Mouse (Mus musculus): ENCODE results near the gene Gm10715.
"Not testable (repeated sequence)": the region's sequence is repeated elsewhere in the genome, so short reads cannot be mapped to it uniquely, and the experiment has no call there.

Gene Gm10715

DNA sequence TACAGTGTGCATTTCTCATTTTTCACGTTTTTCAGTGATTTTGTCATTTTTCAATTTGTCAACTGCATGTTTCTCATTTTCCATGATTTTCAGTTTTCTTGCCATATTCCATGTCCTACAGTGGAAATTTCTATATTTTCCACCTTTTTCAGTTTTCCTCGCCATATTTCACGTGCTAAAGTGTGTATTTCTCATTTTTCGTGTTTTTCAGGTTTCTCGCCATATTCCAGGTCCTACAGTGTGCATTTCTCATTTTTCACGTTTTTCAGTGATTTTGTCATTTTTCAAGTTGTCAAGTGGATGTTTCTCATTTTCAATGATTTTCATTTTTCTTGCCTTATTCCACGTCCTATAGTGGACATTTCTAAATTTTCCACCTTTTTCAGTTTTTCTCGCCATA lies at the start of gene Gm10715:
Gm10715 (plus strand) TSS at position 301 of the 400 bp plus-strand sequence.
- DNase-seq (ENCODE audit: low read depth): not testable (repeated sequence)

DNA sequence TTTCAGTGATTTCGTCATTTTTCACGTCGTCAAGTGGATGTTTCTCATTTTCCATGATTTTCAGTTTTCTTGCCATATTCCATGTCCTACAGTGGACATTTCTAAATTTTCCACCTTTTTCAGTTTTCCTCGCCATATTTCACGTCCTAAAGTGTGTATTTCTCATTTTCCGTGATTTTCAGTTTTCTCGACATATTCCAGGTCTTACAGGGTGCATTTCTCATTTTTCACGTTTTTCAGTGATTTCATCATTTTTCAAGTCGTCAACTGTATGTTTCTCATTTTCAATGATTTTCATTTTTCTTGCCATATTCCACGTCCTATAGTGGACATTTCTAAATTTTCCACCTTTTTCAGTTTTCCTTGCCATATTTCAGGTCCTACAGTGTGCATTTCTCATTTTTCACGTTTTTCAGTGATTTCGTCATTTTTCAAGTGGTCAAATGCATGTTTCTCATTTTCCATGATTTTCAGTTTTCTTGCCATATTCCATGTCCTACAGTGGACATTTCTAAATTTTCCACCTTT lies 36.2 kb upstream of the Gm10715 start, which contains the start of gene Gm10722:
Gm10722 (plus strand) TSS at position 478 of the 528 bp plus-strand sequence.
- peak; percentile 20 for DNase-seq (ENCODE audit: low read depth)

DNA sequence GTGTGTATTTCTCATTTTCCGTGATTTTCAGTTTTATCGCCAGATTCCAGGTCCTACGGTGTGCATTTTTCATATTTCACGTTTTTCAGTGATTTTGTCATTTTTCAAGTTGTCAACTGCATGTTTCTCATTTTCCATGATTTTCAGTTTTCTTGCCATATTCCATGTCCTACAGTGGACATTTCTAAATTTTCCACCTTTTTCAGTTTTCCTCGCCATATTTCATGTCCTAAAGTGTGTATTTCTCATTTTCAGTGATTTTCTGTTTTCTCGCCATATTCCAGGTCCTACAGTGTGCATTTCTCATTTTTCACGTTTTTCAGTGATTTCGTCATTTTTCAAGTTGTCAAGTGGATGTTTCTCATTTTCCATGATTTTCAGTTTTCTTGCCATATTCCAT lies 35.7 kb upstream of the Gm10715 start:
- not testable (repeated sequence) for DNase-seq (ENCODE audit: low read depth)

DNA sequence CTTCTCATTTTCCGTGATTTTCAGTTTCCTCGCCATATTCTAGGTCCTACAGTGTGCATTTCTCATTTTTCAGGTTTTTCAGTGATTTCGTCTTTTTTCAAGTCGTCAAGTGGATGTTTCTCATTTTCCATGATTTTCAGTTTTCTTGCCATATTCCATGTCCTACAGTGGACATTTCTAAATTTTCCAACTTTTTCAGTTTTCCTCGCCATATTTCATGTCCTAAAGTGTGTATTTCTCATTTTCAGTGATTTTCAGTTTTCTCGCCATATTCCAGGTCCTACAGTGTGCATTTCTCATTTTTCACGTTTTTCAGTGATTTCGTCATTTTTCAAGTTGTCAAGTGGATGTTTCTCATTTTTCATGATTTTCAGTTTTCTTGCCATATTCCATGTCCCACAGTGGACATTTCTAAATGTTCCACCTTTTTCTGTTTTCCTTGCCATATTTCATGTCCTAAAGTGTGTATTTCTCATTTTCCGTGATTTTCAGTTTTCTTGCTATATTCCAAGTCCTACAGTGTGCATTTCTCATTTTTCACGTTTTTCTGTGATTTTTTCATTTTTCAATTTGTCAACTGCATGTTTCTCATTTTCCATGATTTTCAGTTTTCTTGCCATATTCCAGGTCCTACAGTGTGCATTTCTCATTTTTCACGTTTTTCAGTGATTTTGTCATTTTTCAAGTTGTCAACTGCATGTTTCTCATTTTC lies 34.6 kb upstream of the Gm10715 start:
- not testable (repeated sequence) for DNase-seq (ENCODE audit: low read depth)

DNA sequence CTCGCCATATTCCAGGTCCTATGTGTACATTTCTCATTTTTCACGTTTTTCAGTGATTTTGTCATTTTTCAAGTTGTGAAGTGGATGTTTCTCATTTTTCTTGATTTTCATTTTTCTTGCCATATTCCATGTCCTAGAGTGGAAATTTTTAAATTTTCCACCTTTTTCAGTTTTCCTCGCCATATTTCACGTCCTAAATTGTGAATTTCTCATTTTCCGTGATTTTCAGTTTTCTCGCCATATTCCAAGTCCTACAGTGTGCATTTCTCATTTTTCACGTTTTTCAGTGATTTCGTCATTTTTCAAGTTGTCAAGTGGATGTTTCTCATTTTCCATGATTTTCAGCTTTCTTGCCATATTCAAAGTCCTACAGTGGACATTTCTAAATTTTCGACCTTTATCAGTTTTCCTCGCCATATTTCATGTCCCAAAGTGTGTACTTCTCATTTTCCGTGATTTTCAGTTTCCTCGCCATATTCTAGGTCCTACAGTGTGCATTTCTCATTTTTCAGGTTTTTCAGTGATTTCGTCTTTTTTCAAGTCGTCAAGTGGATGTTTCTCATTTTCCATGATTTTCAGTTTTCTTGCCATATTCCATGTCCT lies 33.8 kb upstream of the Gm10715 start, which contains the start of gene Gm11168:
Gm11168 (plus strand) TSS at position 553 of the 603 bp plus-strand sequence.
- DNase-seq (ENCODE audit: low read depth): not testable (repeated sequence)

DNA sequence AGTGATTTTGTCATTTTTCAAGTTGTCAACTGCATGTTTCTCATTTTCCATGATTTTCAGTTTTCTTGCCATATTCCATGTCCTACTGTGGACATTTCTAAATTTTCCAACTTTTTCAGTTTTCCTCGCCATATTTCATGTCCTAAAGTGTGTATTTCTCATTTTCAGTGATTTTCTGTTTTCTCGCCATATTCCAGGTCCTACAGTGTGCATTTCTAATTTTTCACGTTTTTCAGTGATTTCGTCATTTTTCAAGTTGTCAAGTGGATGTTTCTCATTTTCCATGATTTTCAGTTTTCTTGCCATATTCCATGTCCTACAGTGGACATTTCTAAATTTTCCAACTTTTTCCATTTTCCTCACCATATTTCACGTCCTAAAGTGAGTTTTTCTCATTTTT lies 30.5 kb upstream of the Gm10715 start:
- DNase-seq (ENCODE audit: low read depth): not testable (repeated sequence)

DNA sequence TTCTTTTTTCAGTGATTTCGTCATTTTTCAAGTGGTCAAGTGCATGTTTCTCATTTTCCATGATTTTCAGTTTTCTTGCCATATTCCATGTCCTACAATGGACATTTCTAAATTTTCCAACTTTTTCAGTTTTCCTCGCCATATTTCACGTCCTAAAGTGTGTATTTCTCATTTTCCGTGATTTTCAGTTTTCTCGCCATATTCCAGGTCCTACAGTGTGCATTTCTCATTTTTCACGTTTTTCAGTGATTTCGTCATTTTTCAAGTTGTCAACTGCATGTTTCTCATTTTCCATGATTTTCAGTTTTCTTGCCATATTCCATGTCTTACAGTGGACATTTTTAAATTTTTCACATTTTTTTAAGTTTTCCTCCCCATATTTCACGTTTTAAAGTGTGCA lies 30.0 kb upstream of the Gm10715 start:
- not testable (repeated sequence) for DNase-seq (ENCODE audit: low read depth)

DNA sequence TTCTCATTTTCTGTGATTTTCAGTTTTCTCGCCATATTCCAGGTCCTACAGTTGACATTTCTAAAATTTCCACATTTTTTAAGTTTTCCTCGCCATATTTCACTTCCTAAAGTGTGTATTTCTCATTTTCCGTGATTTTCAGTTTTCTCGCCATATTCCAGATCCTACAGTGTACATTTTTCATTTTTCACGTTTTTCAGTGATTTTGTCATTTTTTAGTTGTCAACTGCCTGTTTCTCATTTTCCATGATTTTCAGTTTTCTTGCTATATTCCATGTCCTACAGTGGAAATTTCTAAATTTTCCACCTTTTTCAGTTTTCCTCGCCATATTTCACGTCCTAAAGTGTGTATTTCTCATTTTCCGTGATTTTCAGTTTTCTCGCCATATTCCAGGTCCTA lies 29.4 kb upstream of the Gm10715 start:
- DNase-seq (ENCODE audit: low read depth): peak; percentile 7

DNA sequence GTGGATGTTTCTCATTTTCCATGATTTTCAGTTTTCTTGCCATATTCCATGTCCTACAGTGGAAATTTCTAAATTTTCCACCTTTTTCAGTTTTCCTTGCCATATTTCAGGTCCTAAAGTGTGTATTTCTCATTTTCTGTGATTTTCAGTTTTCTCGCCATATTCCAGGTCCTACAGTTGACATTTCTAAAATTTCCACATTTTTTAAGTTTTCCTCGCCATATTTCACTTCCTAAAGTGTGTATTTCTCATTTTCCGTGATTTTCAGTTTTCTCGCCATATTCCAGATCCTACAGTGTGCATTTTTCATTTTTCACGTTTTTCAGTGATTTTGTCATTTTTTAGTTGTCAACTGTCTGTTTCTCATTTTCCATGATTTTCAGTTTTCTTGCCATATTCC lies 27.3 kb upstream of the Gm10715 start:
- DNase-seq (ENCODE audit: low read depth): not testable (repeated sequence)

DNA sequence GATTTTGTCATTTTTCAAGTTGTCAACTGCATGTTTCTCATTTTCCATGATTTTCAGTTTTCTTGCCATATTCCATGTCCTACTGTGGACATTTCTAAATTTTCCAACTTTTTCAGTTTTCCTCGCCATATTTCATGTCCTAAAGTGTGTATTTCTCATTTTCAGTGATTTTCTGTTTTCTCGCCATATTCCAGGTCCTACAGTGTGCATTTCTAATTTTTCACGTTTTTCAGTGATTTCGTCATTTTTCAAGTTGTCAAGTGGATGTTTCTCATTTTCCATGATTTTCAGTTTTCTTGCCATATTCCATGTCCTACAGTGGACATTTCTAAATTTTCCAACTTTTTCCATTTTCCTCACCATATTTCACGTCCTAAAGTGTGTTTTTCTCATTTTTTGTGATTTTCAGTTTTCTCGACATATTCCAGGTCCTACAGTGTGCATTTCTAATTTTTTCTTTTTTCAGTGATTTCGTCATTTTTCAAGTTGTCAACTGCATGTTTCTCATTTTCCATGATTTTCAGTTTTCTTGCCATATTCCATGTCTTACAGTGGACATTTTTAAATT lies 24.5 kb upstream of the Gm10715 start:
- DNase-seq (ENCODE audit: low read depth): not testable (repeated sequence)

DNA sequence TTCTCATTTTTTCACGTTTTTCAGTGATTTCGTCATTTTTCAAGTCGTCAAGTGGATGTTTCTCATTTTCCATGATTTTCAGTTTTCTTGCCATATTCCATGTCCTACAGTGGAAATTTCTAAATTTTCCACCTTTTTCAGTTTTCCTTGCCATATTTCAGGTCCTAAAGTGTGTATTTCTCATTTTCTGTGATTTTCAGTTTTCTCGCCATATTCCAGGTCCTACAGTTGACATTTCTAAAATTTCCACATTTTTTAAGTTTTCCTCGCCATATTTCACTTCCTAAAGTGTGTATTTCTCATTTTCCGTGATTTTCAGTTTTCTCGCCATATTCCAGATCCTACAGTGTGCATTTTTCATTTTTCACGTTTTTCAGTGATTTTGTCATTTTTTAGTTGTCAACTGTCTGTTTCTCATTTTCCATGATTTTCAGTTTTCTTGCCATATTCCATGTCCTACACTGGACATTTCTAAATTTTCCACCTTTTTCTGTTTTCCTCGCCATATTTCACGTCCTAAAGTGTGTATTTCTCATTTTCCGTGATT lies 23.9 kb upstream of the Gm10715 start, which contains the start of gene Gm10721:
Gm10721 (plus strand) TSS at position 408 of the 547 bp plus-strand sequence.
- not testable (repeated sequence) for DNase-seq (ENCODE audit: low read depth)

DNA sequence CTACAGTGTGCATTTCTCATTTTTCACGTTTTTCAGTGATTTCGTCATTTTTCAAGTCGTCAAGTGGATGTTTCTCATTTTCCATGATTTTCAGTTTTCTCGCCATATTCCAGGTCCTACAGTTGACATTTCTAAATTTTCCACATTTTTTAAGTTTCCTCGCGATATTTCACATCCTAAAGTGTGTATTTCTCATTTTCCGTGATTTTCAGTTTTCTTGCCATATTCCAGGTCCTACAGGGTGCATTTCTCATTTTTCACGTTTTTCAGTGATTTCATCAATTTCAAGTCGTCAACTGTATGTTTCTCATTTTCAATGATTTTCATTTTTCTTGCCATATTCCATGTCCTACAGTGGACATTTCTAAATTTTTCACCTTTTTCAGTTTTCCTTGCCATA lies 21.3 kb upstream of the Gm10715 start, which contains the start of gene Gm10720:
Gm10720 (plus strand) TSS at position 301 of the 400 bp plus-strand sequence.
- not testable (repeated sequence) for DNase-seq (ENCODE audit: low read depth)

DNA sequence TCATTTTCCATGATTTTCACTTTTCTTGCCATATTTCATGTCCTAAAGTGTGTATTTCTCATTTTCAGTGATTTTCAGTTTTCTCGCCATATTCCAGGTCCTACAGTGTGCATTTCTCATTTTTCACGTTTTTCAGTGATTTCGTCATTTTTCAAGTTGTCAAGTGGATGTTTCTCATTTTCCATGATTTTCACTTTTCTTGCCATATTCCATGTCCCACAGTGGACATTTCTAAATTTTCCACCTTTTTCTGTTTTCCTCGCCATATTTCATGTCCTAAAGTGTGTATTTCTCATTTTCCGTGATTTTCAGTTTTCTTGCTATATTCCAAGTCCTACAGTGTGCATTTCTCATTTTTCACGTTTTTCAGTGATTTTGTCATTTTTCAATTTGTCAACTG lies 20.8 kb upstream of the Gm10715 start:
- not testable (repeated sequence) for DNase-seq (ENCODE audit: low read depth)

DNA sequence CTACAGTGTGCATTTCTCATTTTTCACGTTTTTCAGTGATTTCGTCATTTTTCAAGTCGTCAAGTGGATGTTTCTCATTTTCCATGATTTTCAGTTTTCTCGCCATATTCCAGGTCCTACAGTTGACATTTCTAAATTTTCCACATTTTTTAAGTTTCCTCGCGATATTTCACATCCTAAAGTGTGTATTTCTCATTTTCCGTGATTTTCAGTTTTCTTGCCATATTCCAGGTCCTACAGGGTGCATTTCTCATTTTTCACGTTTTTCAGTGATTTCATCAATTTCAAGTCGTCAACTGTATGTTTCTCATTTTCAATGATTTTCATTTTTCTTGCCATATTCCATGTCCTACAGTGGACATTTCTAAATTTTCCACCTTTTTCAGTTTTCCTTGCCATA lies 19.6 kb upstream of the Gm10715 start, which contains the start of gene Gm10719:
Gm10719 (plus strand) TSS at position 301 of the 400 bp plus-strand sequence.
- not testable (repeated sequence) for DNase-seq (ENCODE audit: low read depth)

DNA sequence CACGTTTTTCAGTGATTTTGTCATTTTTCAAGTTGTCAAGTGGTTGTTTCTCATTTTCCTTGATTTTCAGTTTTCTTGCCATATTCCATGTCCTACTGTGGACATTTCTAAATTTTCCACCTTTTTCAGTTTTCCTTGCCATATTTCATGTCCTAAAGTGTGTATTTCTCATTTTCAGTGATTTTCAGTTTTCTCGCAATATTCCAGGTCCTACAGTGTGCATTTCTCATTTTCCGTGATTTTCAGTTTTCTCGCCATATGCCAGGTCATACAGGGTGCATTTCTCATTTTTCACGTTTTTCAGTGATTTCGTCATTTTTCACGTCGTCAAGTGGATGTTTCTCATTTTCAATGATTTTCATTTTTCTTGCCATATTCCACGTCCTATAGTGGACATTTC lies 17.7 kb upstream of the Gm10715 start:
- not testable (repeated sequence) for DNase-seq (ENCODE audit: low read depth)

DNA sequence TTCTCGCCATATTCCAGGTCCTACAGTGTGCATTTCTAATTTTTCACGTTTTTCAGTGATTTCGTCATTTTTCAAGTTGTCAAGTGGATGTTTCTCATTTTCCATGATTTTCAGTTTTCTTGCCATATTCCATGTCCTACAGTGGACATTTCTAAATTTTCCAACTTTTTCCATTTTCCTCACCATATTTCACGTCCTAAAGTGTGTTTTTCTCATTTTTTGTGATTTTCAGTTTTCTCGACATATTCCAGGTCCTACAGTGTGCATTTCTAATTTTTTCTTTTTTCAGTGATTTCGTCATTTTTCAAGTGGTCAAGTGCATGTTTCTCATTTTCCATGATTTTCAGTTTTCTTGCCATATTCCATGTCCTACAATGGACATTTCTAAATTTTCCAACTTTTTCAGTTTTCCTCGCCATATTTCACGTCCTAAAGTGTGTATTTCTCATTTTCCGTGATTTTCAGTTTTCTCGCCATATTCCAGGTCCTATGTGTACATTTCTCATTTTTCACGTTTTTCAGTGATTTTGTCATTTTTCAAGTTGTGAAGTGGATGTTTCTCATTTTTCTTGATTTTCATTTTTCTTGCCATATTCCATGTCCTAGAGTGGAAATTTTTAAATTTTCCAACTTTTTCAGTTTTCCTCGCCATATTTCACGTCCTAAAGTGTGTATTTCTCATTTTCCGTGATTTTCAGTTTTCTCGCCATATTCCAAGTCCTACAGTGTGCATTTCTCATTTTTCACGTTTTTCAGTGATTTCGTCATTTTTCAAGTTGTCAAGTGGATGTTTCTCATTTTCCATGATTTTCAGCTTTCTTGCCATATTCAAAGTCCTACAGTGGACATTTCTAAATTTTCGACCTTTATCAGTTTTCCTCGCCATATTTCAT lies 16.6 kb upstream of the Gm10715 start:
- not testable (repeated sequence) for DNase-seq (ENCODE audit: low read depth)

DNA sequence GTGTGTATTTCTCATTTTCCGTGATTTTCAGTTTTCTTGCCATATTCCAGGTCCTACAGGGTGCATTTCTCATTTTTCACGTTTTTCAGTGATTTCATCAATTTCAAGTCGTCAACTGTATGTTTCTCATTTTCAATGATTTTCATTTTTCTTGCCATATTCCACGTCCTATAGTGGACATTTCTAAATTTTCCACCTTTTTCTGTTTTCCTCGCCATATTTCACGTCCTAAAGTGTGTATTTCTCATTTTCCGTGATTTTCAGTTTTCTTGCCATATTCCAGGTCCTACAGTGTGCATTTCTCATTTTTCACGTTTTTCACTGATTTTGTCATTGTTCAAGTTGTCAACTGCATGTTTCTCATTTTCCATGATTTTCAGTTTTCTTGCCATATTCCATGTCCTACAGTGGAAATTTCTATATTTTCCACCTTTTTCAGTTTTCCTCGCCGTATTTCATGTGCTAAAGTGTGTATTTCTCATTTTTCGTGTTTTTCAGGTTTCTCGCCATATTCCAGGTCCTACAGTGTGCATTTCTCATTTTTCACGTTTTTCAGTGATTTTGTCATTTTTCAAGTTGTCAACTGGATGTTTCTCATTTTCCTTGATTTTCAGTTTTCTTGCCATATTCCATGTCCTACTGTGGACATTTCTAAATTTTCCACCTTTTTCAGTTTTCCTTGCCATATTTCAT lies 14.2 kb upstream of the Gm10715 start:
- DNase-seq (ENCODE audit: low read depth): peak; percentile 12

DNA sequence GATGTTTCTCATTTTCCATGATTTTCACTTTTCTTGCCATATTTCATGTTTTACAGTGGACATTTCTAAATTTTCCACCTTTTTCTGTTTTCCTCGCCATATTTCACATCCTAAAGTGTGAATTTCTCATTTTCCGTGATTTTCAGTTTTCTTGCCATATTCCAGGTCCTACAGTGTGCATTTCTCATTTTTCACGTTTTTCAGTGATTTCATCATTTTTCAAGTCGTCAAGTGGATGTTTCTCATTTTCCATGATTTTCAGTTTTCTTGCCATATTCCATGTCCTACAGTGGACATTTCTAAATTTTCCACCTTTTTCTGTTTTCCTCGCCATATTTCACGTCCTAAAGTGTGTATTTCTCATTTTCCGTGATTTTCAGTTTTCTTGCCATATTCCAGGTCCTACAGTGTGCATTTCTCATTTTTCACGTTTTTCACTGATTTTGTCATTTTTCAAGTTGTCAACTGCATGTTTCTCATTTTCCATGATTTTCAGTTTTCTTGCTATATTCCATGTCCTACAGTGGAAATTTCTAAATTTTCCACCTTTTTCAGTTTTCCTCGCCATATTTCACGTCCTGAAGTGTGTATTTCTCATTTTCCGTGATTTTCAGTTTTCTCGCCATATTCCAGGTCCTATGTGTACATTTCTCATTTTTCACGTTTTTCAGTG lies 13.2 kb upstream of the Gm10715 start, which contains the start of gene Gm10718:
Gm10718 (plus strand) TSS at position 236 of the 673 bp plus-strand sequence.
- not testable (repeated sequence) for DNase-seq (ENCODE audit: low read depth)

DNA sequence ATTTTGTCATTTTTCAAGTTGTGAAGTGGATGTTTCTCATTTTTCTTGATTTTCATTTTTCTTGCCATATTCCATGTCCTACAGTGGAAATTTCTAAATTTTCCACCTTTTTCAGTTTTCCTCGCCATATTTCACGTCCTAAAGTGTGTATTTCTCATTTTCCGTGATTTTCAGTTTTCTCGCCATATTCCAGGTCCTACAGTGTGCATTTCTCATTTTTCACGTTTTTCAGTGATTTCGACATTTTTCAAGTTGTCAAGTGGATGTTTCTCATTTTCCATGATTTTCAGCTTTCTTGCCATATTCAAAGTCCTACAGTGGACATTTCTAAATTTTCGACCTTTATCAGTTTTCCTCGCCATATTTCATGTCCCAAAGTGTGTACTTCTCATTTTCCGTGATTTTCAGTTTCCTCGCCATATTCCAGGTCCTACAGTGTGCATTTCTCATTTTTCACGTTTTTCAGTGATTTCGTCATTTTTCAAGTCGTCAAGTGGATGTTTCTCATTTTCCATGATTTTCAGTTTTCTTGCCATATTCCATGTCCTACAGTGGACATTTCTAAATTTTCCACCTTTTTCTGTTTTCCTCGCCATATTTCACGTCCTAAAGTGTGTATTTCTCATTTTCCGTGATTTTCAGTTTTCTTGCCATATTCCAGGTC lies 12.6 kb upstream of the Gm10715 start:
- DNase-seq (ENCODE audit: low read depth): not testable (repeated sequence)
